Mouse (Mus musculus): ENCODE results near the gene L3mbtl3. TPM values are rescaled to one million over a fixed set of nuclear protein-coding genes. Genes with fewer than 3 reads are reported as not detected.

Gene L3mbtl3
- polyA plus RNA-seq, 1 experiment = not detected

- no peak overlapping the region for H3K4me3 ChIP-seq (ENCODE audit: insufficient read depth, low read depth, low read length)
- peaks cover 3% of the 10 kb centered on the region; the same call in 1 of the 2 replicates for H3K4me1 ChIP-seq (ENCODE audit: control insufficient read depth, insufficient read depth, low read length)
- no peak for TF ChIP-seq POLR2A (IDR thresholded peaks at IDR 0.05; ENCODE audit: insufficient read depth, low read depth, low read length)
- TF ChIP-seq CTCF (IDR thresholded peaks at IDR 0.05; ENCODE audit: insufficient read depth, low read depth, low read length) = no peak
- WGBS = 38% methylated on average over 7 of the region's 7 CpGs
- 0 out of 2 replicates have a peak overlapping the region, but pooled peaks have one; percentile 23 for H3K27ac ChIP-seq (ENCODE audit: insufficient read depth, low read depth, low read length)
Measured at GRCm38 (mm10) chr10:26287136-26287535, 88.6 kb downstream of the L3mbtl3 start.

GRCm38 (mm10) chr10:26280009-26280408 lies 95.8 kb downstream of the L3mbtl3 start:
- 83% methylated on average over 8 of the region's 8 CpGs for WGBS
- TF ChIP-seq POLR2A (IDR thresholded peaks at IDR 0.05; ENCODE audit: insufficient read depth, low read depth, low read length) (no peak), CTCF (IDR thresholded peaks at IDR 0.05; ENCODE audit: insufficient read depth, low read depth, low read length) (no peak)
- Histone ChIP-seq H3K4me3 (ENCODE audit: insufficient read depth, low read depth, low read length) (no peak overlapping the region), H3K4me1 (ENCODE audit: control insufficient read depth, insufficient read depth, low read length) (no peaks in the 10 kb centered on the region), H3K27ac (ENCODE audit: insufficient read depth, low read depth, low read length) (no peak overlapping the region)

GRCm38 (mm10) chr10:26275414-26275813 lies 100.4 kb downstream of the L3mbtl3 start:
- 96% methylated on average over 6 of the region's 6 CpGs for WGBS
- H3K4me1 ChIP-seq (ENCODE audit: control insufficient read depth, insufficient read depth, low read length) = no peaks in the 10 kb centered on the region
- H3K27ac ChIP-seq (ENCODE audit: insufficient read depth, low read depth, low read length) = no peak overlapping the region
- H3K4me3 ChIP-seq (ENCODE audit: insufficient read depth, low read depth, low read length) = no peak overlapping the region
- no peak for TF ChIP-seq CTCF (IDR thresholded peaks at IDR 0.05; ENCODE audit: insufficient read depth, low read depth, low read length)
- no peak for TF ChIP-seq POLR2A (IDR thresholded peaks at IDR 0.05; ENCODE audit: insufficient read depth, low read depth, low read length)

GRCm38 (mm10) chr10:26263744-26264459 lies 111.9 kb downstream of the L3mbtl3 start:
- Histone ChIP-seq H3K4me1 (ENCODE audit: control insufficient read depth, insufficient read depth, low read length) (no peaks in the 10 kb centered on the region), H3K4me3 (ENCODE audit: insufficient read depth, low read depth, low read length) (no peak overlapping the region), H3K27ac (ENCODE audit: insufficient read depth, low read depth, low read length) (no peak overlapping the region)
- WGBS = 82% methylated on average over 3 of the region's 3 CpGs
- TF ChIP-seq POLR2A (IDR thresholded peaks at IDR 0.05; ENCODE audit: insufficient read depth, low read depth, low read length) (no peak), CTCF (IDR thresholded peaks at IDR 0.05; ENCODE audit: insufficient read depth, low read depth, low read length) (no peak)

DNA sequence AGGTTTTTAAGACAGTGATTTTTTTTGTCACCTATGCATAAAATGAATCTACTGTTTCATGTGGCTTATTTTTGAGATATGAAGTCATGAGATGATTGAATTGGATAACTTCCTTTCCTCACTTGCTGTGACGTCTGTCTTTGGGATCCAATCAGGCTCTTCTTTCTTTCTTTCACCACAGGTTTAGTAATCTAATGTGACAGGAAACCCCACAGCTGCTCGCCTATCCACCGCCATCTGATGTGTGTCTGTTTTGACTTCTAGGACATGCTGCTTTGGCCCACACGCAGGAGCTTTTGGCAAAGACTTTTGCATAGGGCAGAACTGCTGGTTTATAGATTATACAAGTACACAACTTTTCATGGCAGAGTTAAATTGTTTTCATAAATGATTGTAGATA lies 115.9 kb downstream of the L3mbtl3 start:
- 87% methylated on average over 4 of the region's 4 CpGs for WGBS
- Histone ChIP-seq H3K27ac (ENCODE audit: insufficient read depth, low read depth, low read length) (no peak overlapping the region), H3K4me3 (ENCODE audit: insufficient read depth, low read depth, low read length) (no peak overlapping the region), H3K4me1 (ENCODE audit: control insufficient read depth, insufficient read depth, low read length) (no peaks in the 10 kb centered on the region)
- no peak for TF ChIP-seq POLR2A (IDR thresholded peaks at IDR 0.05; ENCODE audit: insufficient read depth, low read depth, low read length)
- no peak for TF ChIP-seq CTCF (IDR thresholded peaks at IDR 0.05; ENCODE audit: insufficient read depth, low read depth, low read length)

DNA sequence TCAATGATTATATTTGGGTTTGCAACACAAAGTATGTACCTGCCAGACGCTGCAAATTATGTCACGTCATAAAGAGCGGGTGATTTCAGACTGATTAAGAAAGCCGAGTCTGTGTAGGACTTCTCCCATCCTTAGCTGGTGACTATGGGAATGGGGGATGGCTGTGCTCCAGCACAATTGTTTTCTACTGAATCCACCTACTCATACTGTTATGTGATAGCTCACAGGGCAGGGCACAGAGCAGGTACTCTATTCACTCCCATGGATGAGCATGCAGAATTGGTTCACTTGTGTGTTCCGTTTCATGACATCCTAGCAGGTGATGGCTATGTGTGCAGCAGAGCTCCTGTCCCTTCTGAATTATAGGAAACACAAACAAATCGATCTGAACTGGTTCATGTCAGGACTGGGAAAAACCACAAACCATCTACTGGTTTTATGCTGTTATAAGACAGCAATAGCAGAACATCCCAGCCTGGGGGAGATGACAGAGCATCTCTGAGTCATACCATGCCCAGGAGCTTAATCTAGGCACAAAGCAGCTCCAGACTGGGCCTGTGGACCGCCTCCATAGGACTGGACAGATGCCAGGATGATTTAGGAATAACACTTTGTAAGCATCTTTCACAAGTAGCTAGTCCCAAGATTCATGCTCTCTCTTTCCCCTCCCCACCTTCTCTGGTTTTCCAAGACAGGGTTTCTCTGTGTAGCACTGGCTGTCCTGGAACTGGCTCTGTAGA lies 126.2 kb downstream of the L3mbtl3 start:
- TF ChIP-seq POLR2A (IDR thresholded peaks at IDR 0.05; ENCODE audit: insufficient read depth, low read depth, low read length) (no peak), CTCF (IDR thresholded peaks at IDR 0.05; ENCODE audit: insufficient read depth, low read depth, low read length) (no peak)
- Histone ChIP-seq H3K4me3 (ENCODE audit: insufficient read depth, low read depth, low read length) (no peak overlapping the region), H3K4me1 (ENCODE audit: control insufficient read depth, insufficient read depth, low read length) (no peaks in the 10 kb centered on the region), H3K27ac (ENCODE audit: insufficient read depth, low read depth, low read length) (no peak overlapping the region)
- WGBS = 80% methylated on average over 7 of the region's 7 CpGs

- 96% methylated on average over 6 of the region's 6 CpGs for WGBS
- TF ChIP-seq POLR2A (IDR thresholded peaks at IDR 0.05; ENCODE audit: insufficient read depth, low read depth, low read length) (no peak), CTCF (IDR thresholded peaks at IDR 0.05; ENCODE audit: insufficient read depth, low read depth, low read length) (no peak)
- Histone ChIP-seq H3K4me1 (ENCODE audit: control insufficient read depth, insufficient read depth, low read length) (no peaks in the 10 kb centered on the region), H3K4me3 (ENCODE audit: insufficient read depth, low read depth, low read length) (no peak overlapping the region), H3K27ac (ENCODE audit: insufficient read depth, low read depth, low read length) (no peak overlapping the region)
Measured at GRCm38 (mm10) chr10:26244466-26244865, 131.3 kb downstream of the L3mbtl3 start.

- no peak for TF ChIP-seq POLR2A (IDR thresholded peaks at IDR 0.05; ENCODE audit: insufficient read depth, low read depth, low read length)
- no peak for TF ChIP-seq CTCF (IDR thresholded peaks at IDR 0.05; ENCODE audit: insufficient read depth, low read depth, low read length)
- WGBS = 87% methylated on average over 3 of the region's 3 CpGs
- no peak overlapping the region for H3K4me3 ChIP-seq (ENCODE audit: insufficient read depth, low read depth, low read length)
- H3K27ac ChIP-seq (ENCODE audit: insufficient read depth, low read depth, low read length) = no peak overlapping the region
- no peaks in the 10 kb centered on the region for H3K4me1 ChIP-seq (ENCODE audit: control insufficient read depth, insufficient read depth, low read length)
Measured at GRCm38 (mm10) chr10:26243203-26243602, 132.6 kb downstream of the L3mbtl3 start.

DNA sequence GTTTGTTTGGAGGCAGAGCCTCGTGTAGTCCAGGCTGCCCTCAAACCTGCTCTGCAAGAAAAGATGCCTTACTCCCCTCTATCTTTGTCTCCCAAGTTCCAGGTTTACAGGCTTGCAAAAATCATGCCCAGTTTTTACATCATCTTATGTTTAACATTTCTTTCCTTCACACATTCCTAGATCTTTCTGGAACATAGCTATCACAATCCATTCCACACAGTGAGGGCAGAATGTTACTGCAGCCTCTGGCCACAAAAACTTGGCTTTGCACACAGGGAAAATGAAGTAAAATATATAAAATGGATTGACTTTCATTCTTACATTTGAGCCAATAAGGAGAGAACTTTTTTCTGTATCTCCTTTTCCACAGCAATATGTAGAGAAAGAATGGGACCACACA lies 136.7 kb downstream of the L3mbtl3 start:
- TF ChIP-seq CTCF (IDR thresholded peaks at IDR 0.05; ENCODE audit: insufficient read depth, low read depth, low read length) (no peak), POLR2A (IDR thresholded peaks at IDR 0.05; ENCODE audit: insufficient read depth, low read depth, low read length) (no peak)
- WGBS = 73% methylated on average over 1 of the region's 1 CpGs
- H3K27ac ChIP-seq (ENCODE audit: insufficient read depth, low read depth, low read length) = no peak overlapping the region
- no peaks in the 10 kb centered on the region for H3K4me1 ChIP-seq (ENCODE audit: control insufficient read depth, insufficient read depth, low read length)
- H3K4me3 ChIP-seq (ENCODE audit: insufficient read depth, low read depth, low read length) = no peak overlapping the region
